Mouse (Mus musculus): ENCODE measurements around the gene Olfr670.
"Not testable (repeated sequence)": the region's sequence is repeated elsewhere in the genome, so short reads cannot be mapped to it uniquely, and the experiment has no call there.

Olfr670 gene

GRCm38 (mm10) chr7:104962520-104962919, at the start of gene Olfr670:
Gene Olfr670, minus strand, starts transcription at chr7:104962620.
- DNase-seq, result no peak

- DNase-seq, result no peak
These were observed 39.5 kb upstream of the Olfr670 start, which contains the start of gene Olfr672 for GRCm38 (mm10) chr7:105001929-105002328. Gene Olfr672, minus strand, starts transcription at chr7:105002029.

- no peak for DNase-seq
These were observed 16.6 kb upstream of the Olfr670 start, which contains the start of gene Olfr671 for GRCm38 (mm10) chr7:104979026-104979425. Gene Olfr671, minus strand, starts transcription at chr7:104979126.

DNA sequence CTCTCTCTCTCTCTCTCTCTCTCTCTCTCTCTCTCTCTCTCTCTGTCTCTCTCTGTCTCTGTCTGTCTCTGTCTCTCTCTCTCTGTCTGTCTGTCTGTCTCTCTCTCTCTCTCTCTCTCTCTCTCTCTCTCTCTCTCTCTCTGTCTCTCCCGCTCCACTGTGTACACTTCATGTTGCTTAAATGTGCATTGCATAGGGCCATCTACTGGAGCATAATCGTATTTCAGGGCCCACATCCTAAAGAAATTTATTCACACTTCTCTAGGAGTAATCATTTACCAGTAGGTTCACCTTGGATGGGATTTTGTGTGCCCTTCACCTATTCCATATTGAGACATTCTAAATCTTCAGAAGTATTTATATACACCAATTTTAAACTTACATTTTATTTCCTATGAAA, 10.1 kb upstream of the Olfr670 start:
- not testable (repeated sequence) for DNase-seq

DNA sequence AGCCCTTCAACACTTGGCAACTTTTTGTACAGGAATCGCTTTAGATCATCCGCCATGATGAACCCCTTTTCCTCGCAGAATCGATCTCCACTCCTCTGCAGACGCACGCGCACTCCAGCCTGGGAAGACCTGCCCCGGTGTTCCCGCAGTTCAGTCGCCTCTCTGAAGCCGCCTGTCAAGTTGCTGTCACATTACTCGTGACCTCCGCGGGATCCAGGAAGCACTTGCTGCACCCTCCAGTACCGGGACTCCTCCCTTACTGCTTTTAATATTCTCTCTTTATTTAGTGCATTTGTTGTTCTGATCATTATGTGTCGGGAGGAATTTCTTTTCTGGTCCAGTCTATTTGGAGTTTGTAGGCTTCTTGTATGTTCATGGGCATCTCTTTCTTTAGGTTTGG, 12.2 kb downstream of the Olfr670 start:
- DNase-seq, result not testable (repeated sequence)

GRCm38 (mm10) chr7:104933940-104934339, 28.5 kb downstream of the Olfr670 start, which contains the start of gene Olfr669:
Gene Olfr669, plus strand, starts transcription at chr7:104934240.
- no peak for DNase-seq

DNA sequence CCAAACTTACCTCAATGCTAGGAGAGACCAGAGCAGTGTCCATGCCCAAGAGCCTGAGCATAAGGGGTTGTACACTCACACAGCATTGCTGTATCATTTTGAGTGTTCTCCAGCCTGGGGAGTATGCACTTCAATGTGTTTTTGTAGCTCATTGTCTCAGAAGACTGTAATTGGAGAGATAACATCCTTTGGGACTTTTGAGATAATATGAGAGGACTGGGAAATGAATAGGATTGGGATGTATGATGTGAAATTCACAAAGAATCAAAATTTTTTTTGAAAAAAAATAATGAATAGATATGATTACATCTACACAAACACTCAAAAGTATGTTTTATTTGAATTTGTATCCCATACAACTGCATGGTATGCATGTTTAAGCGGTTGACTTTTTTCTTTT, 34.5 kb downstream of the Olfr670 start, which contains the start of gene Olfr668:
Gene Olfr668, minus strand, starts transcription at position 101 of the 400 bp plus-strand sequence.
- no peak for DNase-seq

DNA sequence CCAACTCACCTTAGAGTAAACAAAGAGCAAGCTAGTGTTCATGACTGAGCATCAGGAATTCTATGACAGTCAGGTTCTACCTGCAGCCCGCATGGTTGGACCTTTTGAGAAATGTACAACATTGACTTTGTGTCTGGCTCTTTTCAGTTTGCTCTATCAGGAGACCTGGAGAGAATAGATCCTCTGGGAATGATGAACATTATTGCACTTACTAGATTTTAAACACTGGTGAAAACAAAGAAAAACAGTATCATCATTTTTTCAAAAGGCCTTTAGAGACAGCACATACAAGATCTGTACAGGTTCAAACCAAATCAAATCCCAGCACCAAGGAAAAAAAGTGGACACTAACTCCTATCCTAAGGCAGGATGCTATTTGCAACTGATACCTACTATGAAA, 41.0 kb downstream of the Olfr670 start, which contains the start of gene Olfr667:
Gene Olfr667, minus strand, starts transcription at position 101 of the 400 bp plus-strand sequence.
- no peak for DNase-seq
